Mouse (Mus musculus) intestine, embryonic 15.5 days (tissue): ENCODE measurements around the gene Rab23. TPM values are rescaled to one million over a fixed set of nuclear protein-coding genes. Genes with fewer than 3 reads are reported as not detected.

Experiments used
- ATAC-seq: fragments of 200-750 bp; cut with Nextera tagmentation; 2 replicates; pipeline ENCODE4 v1.8.0; 2017; ENCODE audit warnings: moderate TSS enrichment, moderate library complexity
- H3K27ac ChIP-seq: fragments of 300-500 bp; sonication (generic); 2 replicates; pipeline ENCODE4 v1.5.1; 2015; ENCODE audit warnings: mild to moderate bottlenecking, inconsistent platforms
- H3K27me3 ChIP-seq: fragments of 300-500 bp; sonication (generic); replicated peaks from 2 replicates; pipeline ENCODE4 v1.6.1; 2015; ENCODE audit warnings: inconsistent platforms
- H3K36me3 ChIP-seq: fragments of 300-500 bp; sonication (generic); 2 replicates; pipeline ENCODE4 v1.6.1; 2015; ENCODE audit warnings: inconsistent platforms
- H3K4me1 ChIP-seq: fragments of 300-500 bp; sonication (generic); replicated peaks from 2 replicates; pipeline ENCODE4 v1.6.1; 2015; ENCODE audit warnings: inconsistent platforms
- H3K4me2 ChIP-seq: fragments of 300-500 bp; sonication (generic); replicated peaks from 2 replicates; pipeline ENCODE4 v1.6.1; 2015; ENCODE audit warnings: mild to moderate bottlenecking, inconsistent platforms
- H3K4me3 ChIP-seq: fragments of 300-500 bp; sonication (generic); replicated peaks from 2 replicates; pipeline ENCODE4 v1.5.1; 2015; ENCODE audit warnings: inconsistent platforms
- H3K9ac ChIP-seq: fragments of 300-500 bp; sonication (generic); 2 replicates; pipeline ENCODE4 v1.6.1; 2015; ENCODE audit warnings: inconsistent platforms
- H3K9me3 ChIP-seq: fragments of 300-500 bp; sonication (generic); 2 replicates; pipeline ENCODE4 v1.6.1; 2016; ENCODE audit warnings: inconsistent platforms
- WGBS: fragments of 180-500 bp; shearing (Covaris S2); methylation state at CpG from one replicate; pipeline ENCODE4 v1.1.7; 2015; 5-methylcytosine and 5-hydroxymethylcytosine counted together
- polyA plus RNA-seq: library from polyadenylated mRNA; unstranded; fragments of >200 nt; fragmentation: Nextera tagmentation; extraction: Ambion mirVana; gene quantifications from 2 replicates; pipeline ENCODE4 v1.2.1, GENCODE M21; 2015

Gene Rab23
- polyA plus RNA-seq, 1 experiment from 2014 or later = 18.1 TPM

GRCm38 (mm10) chr1:33693893-33694292 lies 25.8 kb upstream of the Rab23 start:
- Histone ChIP-seq H3K9ac (no peak overlapping the region), H3K4me2 (no peak overlapping the region), H3K27me3 (no peaks in the 10 kb centered on the region), H3K27ac (no peak overlapping the region), H3K9me3 (no peaks in the 10 kb centered on the region), H3K4me3 (no peak overlapping the region), H3K36me3 (no peaks in the 10 kb centered on the region), H3K4me1 (no peaks in the 10 kb centered on the region)
- no peak for ATAC-seq
- WGBS = 72% methylated on average over 3 of the region's 3 CpGs

DNA sequence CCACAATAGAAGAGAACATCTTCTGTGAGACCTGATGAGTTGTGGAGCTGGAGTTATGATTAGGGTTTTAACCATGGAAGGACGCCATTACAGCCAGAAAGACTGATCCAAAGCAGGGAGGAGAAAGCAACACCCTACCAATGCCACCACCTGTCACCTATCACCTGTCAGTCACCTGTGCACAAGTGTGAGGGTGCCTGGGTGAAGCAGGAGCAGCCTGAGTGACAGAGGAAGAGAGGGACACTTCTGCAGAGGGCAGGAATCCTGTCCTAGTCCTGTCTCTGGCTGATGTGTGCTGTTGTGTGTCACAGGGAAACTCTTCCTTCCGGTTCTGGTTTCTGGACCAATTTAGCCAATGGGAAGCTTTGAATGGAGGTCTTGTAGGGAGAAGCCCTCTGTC lies 23.7 kb upstream of the Rab23 start:
- Histone ChIP-seq H3K9ac (no peak overlapping the region), H3K9me3 (no peaks in the 10 kb centered on the region), H3K36me3 (no peaks in the 10 kb centered on the region), H3K4me3 (no peak overlapping the region), H3K27me3 (no peaks in the 10 kb centered on the region), H3K27ac (no peak overlapping the region), H3K4me1 (no peaks in the 10 kb centered on the region), H3K4me2 (no peak overlapping the region)
- 81% methylated on average over 2 of the region's 2 CpGs for WGBS
- ATAC-seq = no peak

DNA sequence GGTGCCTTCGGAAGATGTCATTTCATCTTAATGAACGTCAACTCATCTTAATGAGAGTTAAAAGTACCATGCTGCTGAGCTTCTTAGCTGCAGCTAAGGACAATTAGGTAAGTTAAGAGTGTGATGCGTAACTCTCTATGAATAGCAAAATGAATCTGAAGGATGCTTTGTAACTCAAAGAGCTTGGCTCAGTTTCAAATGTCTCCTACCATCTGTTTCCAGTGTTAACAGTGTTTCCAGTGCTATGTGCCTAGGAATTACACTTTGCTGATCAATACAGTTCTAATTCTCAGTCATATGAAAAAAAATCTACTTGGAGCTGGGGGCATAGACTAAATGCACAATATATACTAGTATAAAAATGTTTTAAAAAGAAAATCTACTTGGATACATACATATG lies 18.4 kb upstream of the Rab23 start:
- no peak overlapping the region for H3K27ac ChIP-seq
- H3K4me3 ChIP-seq = no peak overlapping the region
- no peak overlapping the region for H3K4me2 ChIP-seq
- H3K4me1 ChIP-seq = no peaks in the 10 kb centered on the region
- H3K27me3 ChIP-seq = no peaks in the 10 kb centered on the region
- H3K36me3 ChIP-seq = no peaks in the 10 kb centered on the region
- no peak for ATAC-seq
- no peaks in the 10 kb centered on the region for H3K9me3 ChIP-seq
- no peak overlapping the region for H3K9ac ChIP-seq
- WGBS = 82% methylated on average over 3 of the region's 3 CpGs

GRCm38 (mm10) chr1:33709615-33710014 lies 10.1 kb upstream of the Rab23 start:
- WGBS = 46% methylated on average over 2 of the region's 2 CpGs
- H3K9me3 ChIP-seq = no peaks in the 10 kb centered on the region
- no peak for ATAC-seq

DNA sequence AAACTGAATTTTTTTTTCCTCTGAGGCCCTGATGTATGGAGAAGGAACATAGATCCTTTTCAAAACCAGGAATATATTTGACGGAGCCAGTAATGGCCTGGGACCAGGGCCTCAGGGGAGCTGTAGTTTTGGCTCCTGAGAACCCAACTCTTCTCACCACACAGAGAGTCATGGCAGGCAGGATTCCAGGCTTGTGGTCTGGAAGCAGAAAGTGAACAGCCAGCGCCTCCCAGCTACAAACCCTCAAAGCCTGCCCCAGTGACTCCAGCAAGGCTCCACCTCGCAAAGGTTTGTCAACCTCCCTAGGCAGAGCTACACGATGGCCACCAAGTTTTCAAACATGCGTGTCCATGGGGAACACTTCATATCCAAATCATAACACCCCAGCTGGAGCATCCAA lies 7.7 kb upstream of the Rab23 start:
- Histone ChIP-seq H3K9me3 (no peaks in the 10 kb centered on the region), H3K4me3 (no peak overlapping the region), H3K36me3 (no peaks in the 10 kb centered on the region), H3K27me3 (no peaks in the 10 kb centered on the region), H3K9ac (no peak overlapping the region), H3K27ac (no peak overlapping the region), H3K4me1 (no peaks in the 10 kb centered on the region), H3K4me2 (no peak overlapping the region)
- ATAC-seq = no peak
- 87% methylated on average over 5 of the region's 5 CpGs for WGBS

More at GRCm38 (mm10) chr1:33709615-33710014, 10.1 kb upstream of the Rab23 start:
- no peak overlapping the region for H3K4me3 ChIP-seq
- no peaks in the 10 kb centered on the region for H3K27me3 ChIP-seq
- no peak overlapping the region for H3K4me2 ChIP-seq
- no peak overlapping the region for H3K27ac ChIP-seq
- H3K9ac ChIP-seq = no peak overlapping the region
- H3K4me1 ChIP-seq = no peaks in the 10 kb centered on the region
- no peaks in the 10 kb centered on the region for H3K36me3 ChIP-seq

DNA sequence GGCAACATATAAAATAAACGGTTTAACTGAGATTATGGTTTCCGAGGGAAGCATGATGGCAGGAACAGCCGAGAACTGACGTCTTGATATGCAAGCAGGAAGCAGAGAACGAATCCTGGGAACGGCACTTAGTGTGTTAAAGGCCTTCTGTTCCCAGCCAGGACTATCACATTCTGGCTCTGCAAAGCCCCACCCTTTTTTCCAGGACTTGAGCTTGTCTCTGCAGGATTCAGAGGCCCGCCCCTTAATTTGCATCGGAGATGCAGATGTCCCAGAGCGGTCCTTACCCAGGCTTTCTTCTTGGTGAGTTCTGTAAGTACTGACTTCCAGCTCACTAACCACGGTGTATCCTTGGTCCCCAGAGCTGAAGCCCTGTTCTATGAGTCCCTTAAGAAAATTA lies 4.9 kb upstream of the Rab23 start:
- no peaks in the 10 kb centered on the region for H3K9me3 ChIP-seq
- 4% methylated on average over 10 of the region's 10 CpGs for WGBS
- H3K9ac ChIP-seq = no peak overlapping the region
- ATAC-seq = no peak
- no peak overlapping the region for H3K4me3 ChIP-seq
- H3K36me3 ChIP-seq = no peaks in the 10 kb centered on the region
- H3K4me1 ChIP-seq = no peaks in the 10 kb centered on the region
- no peak overlapping the region for H3K27ac ChIP-seq
- no peak overlapping the region for H3K4me2 ChIP-seq
- no peaks in the 10 kb centered on the region for H3K27me3 ChIP-seq

DNA sequence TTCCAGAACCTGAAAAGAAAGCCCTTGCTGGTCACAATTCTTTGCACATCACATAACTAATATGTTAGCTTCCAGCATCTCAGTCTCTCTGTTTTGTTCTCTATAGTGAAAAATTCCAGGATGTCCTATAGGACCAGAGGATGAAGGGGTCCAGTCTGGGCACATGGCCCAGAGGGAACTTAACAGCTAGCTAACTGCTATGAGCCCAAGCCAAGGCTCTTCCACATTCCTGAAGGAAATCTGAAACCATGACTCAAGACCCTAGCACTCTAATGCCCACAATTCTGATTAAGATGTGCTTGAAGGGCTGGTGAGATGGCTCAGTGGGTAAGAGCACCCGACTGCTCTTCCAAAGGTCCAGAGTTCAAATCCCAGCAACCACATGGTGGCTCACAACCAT lies 2.1 kb upstream of the Rab23 start:
- ATAC-seq = no peak
- H3K9me3 ChIP-seq = no peaks in the 10 kb centered on the region
- WGBS = 90% methylated on average over 1 of the region's 1 CpGs
- H3K4me1 ChIP-seq = peaks cover 3% of the 10 kb centered on the region; the same call in 1 of the 2 replicates
- H3K9ac ChIP-seq = no peak overlapping the region
- H3K27me3 ChIP-seq = no peaks in the 10 kb centered on the region
- H3K27ac ChIP-seq = no peak overlapping the region
- H3K36me3 ChIP-seq = no peaks in the 10 kb centered on the region
- no peak overlapping the region for H3K4me2 ChIP-seq
- no peak overlapping the region for H3K4me3 ChIP-seq

GRCm38 (mm10) chr1:33720231-33720630 lies 544 bp downstream of the Rab23 start:
- Histone ChIP-seq H3K9ac (peak overlapping the region; percentile 82), H3K9me3 (no peaks in the 10 kb centered on the region), H3K4me3 (peak overlapping the region; percentile 85), H3K4me2 (peak overlapping the region; percentile 64), H3K27ac (peak overlapping the region; percentile 92), H3K27me3 (no peaks in the 10 kb centered on the region), H3K4me1 (peaks cover 3% of the 10 kb centered on the region; the same call in 1 of the 2 replicates), H3K36me3 (peaks cover 10% of the 10 kb centered on the region; the same call in 1 of the 2 replicates)
- peak; percentile 76 for ATAC-seq
- WGBS = under 1% methylated on average over 41 of the region's 41 CpGs

DNA sequence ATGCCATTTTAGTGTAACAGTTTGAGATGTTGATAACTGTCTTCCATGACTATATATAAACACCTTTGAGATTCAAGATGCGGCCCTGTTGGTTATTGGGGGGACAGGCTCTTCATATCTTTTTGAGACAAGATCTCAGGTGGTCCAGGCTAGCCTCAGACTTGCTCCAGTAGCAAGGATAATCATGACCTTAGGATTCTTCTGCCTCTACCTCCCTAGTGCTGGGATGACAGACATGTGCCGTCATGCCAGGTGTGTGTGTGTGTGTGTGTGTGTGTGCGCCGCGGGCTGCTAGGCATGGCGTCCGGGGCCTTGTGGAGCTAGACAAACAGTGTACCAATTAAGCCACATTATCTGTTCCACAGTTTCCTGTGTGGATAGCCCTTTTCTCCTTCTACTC lies 1.3 kb downstream of the Rab23 start:
- no peak for ATAC-seq
- 85% methylated on average over 7 of the region's 7 CpGs for WGBS
- Histone ChIP-seq H3K4me3 (no peak overlapping the region), H3K9ac (no peak overlapping the region), H3K27me3 (no peaks in the 10 kb centered on the region), H3K4me1 (peaks cover 3% of the 10 kb centered on the region; the same call in 1 of the 2 replicates), H3K27ac (no peak overlapping the region), H3K9me3 (no peaks in the 10 kb centered on the region), H3K36me3 (peaks cover 11% of the 10 kb centered on the region; the same call in 1 of the 2 replicates), H3K4me2 (peak overlapping the region; percentile 64)

DNA sequence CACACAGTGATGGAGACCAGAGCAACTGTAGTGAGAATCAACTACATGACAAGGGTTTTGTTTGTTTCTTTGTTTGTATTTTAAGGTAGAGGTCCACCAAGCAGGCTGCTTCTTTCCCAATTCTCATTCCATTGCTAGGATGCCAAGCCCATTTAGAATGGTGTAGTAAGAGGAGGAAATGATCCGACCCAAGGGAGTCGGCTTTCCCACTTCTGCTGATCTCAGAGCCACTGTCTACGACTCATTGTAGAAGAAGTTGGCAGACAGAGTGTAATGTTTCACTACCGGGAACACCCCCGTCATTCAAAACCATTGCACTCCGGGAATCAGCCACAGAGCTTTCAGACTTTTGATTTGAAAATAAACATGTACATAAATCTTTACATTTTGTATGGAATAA lies 4.8 kb downstream of the Rab23 start:
- Histone ChIP-seq H3K27ac (no peak overlapping the region), H3K4me2 (no peak overlapping the region), H3K36me3 (peaks cover 16% of the 10 kb centered on the region; the same call in 1 of the 2 replicates), H3K4me3 (no peak overlapping the region), H3K4me1 (peaks cover 3% of the 10 kb centered on the region; the same call in 1 of the 2 replicates), H3K9ac (no peak overlapping the region), H3K27me3 (no peaks in the 10 kb centered on the region), H3K9me3 (no peaks in the 10 kb centered on the region)
- no peak for ATAC-seq
- WGBS = 83% methylated on average over 6 of the region's 6 CpGs

GRCm38 (mm10) chr1:33725086-33725485 lies 5.4 kb downstream of the Rab23 start:
- no peak overlapping the region for H3K27ac ChIP-seq
- no peak overlapping the region for H3K9ac ChIP-seq
- 88% methylated on average over 5 of the region's 5 CpGs for WGBS
- H3K4me3 ChIP-seq = no peak overlapping the region
- H3K4me2 ChIP-seq = no peak overlapping the region
- H3K27me3 ChIP-seq = no peaks in the 10 kb centered on the region
- ATAC-seq = no peak
- H3K9me3 ChIP-seq = no peaks in the 10 kb centered on the region
- H3K4me1 ChIP-seq = peaks cover 3% of the 10 kb centered on the region; the same call in 1 of the 2 replicates
- peaks cover 16% of the 10 kb centered on the region; the same call in 1 of the 2 replicates for H3K36me3 ChIP-seq

- no peak overlapping the region for H3K4me3 ChIP-seq
- H3K9me3 ChIP-seq = no peaks in the 10 kb centered on the region
- peaks cover 7% of the 10 kb centered on the region; the same call in 1 of the 2 replicates for H3K36me3 ChIP-seq
- H3K9ac ChIP-seq = no peak overlapping the region
- WGBS = 86% methylated on average over 9 of the region's 9 CpGs
- H3K27me3 ChIP-seq = no peaks in the 10 kb centered on the region
- peak; percentile 51; the same call in 1 of the 2 replicates for ATAC-seq
- no peaks in the 10 kb centered on the region for H3K4me1 ChIP-seq
- H3K27ac ChIP-seq = no peak overlapping the region
- no peak overlapping the region for H3K4me2 ChIP-seq
Measured at GRCm38 (mm10) chr1:33733044-33733443, 13.4 kb downstream of the Rab23 start.

GRCm38 (mm10) chr1:33734001-33734685 lies 14.5 kb downstream of the Rab23 start:
- H3K4me2 ChIP-seq = no peak overlapping the region
- H3K27ac ChIP-seq = no peak overlapping the region
- H3K36me3 ChIP-seq = peaks cover 10% of the 10 kb centered on the region; the same call in 1 of the 2 replicates
- no peaks in the 10 kb centered on the region for H3K4me1 ChIP-seq
- H3K27me3 ChIP-seq = no peaks in the 10 kb centered on the region
- no peak for ATAC-seq
- H3K4me3 ChIP-seq = no peak overlapping the region
- no peak overlapping the region for H3K9ac ChIP-seq
- H3K9me3 ChIP-seq = no peaks in the 10 kb centered on the region
- WGBS = 65% methylated on average over 5 of the region's 5 CpGs
